Mouse (Mus musculus) lung, adult 2 months (tissue): Measurements from ENCODE around the gene Slc13a3.

Experiments used
- CTCF ChIP-seq: fragments of 200-500 bp; IDR thresholded peaks from 2 replicates; pipeline ENCODE4 v1.5.1; 2011; ENCODE audit warnings: mild to moderate bottlenecking, low read length, control low read depth; ENCODE audit not compliant: insufficient read depth
- POLR2A ChIP-seq: fragments of 200-500 bp; IDR thresholded peaks from 2 replicates; pipeline ENCODE4 v1.6.1; 2011; ENCODE audit warnings: low read depth, mild to moderate bottlenecking, control low read depth, low read length, borderline replicate concordance; ENCODE audit errors: extremely low read depth

- TF ChIP-seq CTCF = no peak
- no peak for TF ChIP-seq POLR2A
Measured at GRCm38 (mm10) chr2:165370348-165370747, 102.7 kb downstream of the Slc13a3 start.
